9 mouse cellular contexts compared by ENCODE assay signal in genomic region chr4:122898313-122898712, GRCm38 (mm10). TPM values are rescaled to one million over a fixed set of nuclear protein-coding genes. Genes with fewer than 3 reads are reported as not detected.
DNase-seq lines count a peak whose midpoint lies in the region; ATAC-seq and TF ChIP-seq lines count a peak whose summit lies in the region.
"Had no signal": no experiment of that assay in that cellular context is flagged by ENCODE, and none has a peak within 500 bp of the region (broad histone marks: within the 10 kb centered on the region; RNA-seq: fewer than 3 reads in every experiment).

No protein-coding gene starts in this region.

- WGBS in heart, embryonic 11.5 days (ENCODE audit: insufficient replicate concordance), result 15% methylated on average over 5 of the region's 5 CpGs
- WGBS in hindbrain, embryonic 15.5 days, result 18% methylated on average over 5 of the region's 5 CpGs
- 13% methylated on average over 5 of the region's 5 CpGs for WGBS in midbrain, embryonic 15.5 days

- no peaks in the 10 kb centered on the region; the same call in 1 of the 2 replicates for H3K9me3 ChIP-seq in heart, embryonic 11.5 days (replicated peaks; ENCODE audit: control insufficient read depth, low read length)
- no peaks in the 10 kb centered on the region for H3K9me3 ChIP-seq in hindbrain, embryonic 15.5 days
- no peaks in the 10 kb centered on the region for H3K9me3 ChIP-seq in midbrain, embryonic 15.5 days
- H3K9me3 ChIP-seq: liver, embryonic 15.5 days had no signal

- CTCF ChIA-PET in Patski (lab: Charles Lee), result interaction anchor here (0.9 to 1.5 kb wide), 3 partner anchors 11 to 79 kb away, joined by 3 to 8 read pairs (median 3); no protein-coding TSS in a partner anchor

- no peak overlapping the region for H3K9ac ChIP-seq in heart, embryonic 11.5 days (ENCODE audit: low read depth, low read length)
- H3K9ac ChIP-seq in hindbrain, embryonic 15.5 days, result no peak overlapping the region
- H3K9ac ChIP-seq in midbrain, embryonic 15.5 days, result no peak overlapping the region
- H3K9ac ChIP-seq: liver, embryonic 15.5 days had no signal

- DNase-seq in heart, adult 8-10 months (ENCODE audit: low spot score), result peak; percentile 54
- no peak for DNase-seq in Patski (ENCODE audit: low read depth, low spot score)
- peak; percentile 43 for DNase-seq in embryo, embryonic 11.5 days (ENCODE audit: low read depth, low spot score)
- DNase-seq in left cerebral cortex, postnatal 25 days (ENCODE audit: low spot score in 2 of 2), result peak; percentile 80 to 85
- peak; percentile 35 to 76 for DNase-seq in thymus, postnatal 10 days (ENCODE audit: low spot score in 2 of 2)

- no peak overlapping the region for H3K27ac ChIP-seq in heart, embryonic 11.5 days (ENCODE audit: low read depth, low read length)
- H3K27ac ChIP-seq in hindbrain, embryonic 15.5 days (replicated peaks), result no peak overlapping the region
- H3K27ac ChIP-seq in midbrain, embryonic 15.5 days, result no peak overlapping the region
- H3K27ac ChIP-seq: liver, embryonic 15.5 days had no signal

- ATAC-seq in heart, embryonic 11.5 days (replicated peaks; ENCODE audit: insufficient number of reproducible peaks, low FRiP score, low TSS enrichment), result no peak
- ATAC-seq in Patski, result no peak
- peak; percentile 45; the same call in 1 of the 2 replicates for ATAC-seq in hindbrain, embryonic 15.5 days (ENCODE audit: low FRiP score, low read depth)
- ATAC-seq in midbrain, embryonic 15.5 days (replicated peaks), result 0 out of 2 replicates have a peak, but pooled peaks have one; percentile 39

- in situ Hi-C loops in Patski (cut with MboI; ENCODE audit: low pct_unique_long_range_greater_than_20kb), result no loop called here

- no peaks in the 10 kb centered on the region for H3K4me1 ChIP-seq in heart, embryonic 11.5 days (ENCODE audit: control insufficient read depth, insufficient read depth, low read length)
- H3K4me1 ChIP-seq in hindbrain, embryonic 15.5 days (replicated peaks), result no peaks in the 10 kb centered on the region
- H3K4me1 ChIP-seq in midbrain, embryonic 15.5 days, result no peaks in the 10 kb centered on the region
- H3K4me1 ChIP-seq: liver, embryonic 15.5 days had no signal

- H3K4me3 ChIP-seq in heart, embryonic 11.5 days (ENCODE audit: low read depth, low read length), result no peak overlapping the region
- H3K4me3 ChIP-seq in hindbrain, embryonic 15.5 days, result no peak overlapping the region
- H3K4me3 ChIP-seq in midbrain, embryonic 15.5 days, result no peak overlapping the region
- H3K4me3 ChIP-seq: liver, embryonic 15.5 days had no signal

- H3K27me3 ChIP-seq in heart, embryonic 11.5 days (ENCODE audit: control insufficient read depth, insufficient read depth, low read length), result no peaks in the 10 kb centered on the region
- no peaks in the 10 kb centered on the region for H3K27me3 ChIP-seq in Patski
- H3K27me3 ChIP-seq in hindbrain, embryonic 15.5 days, result no peaks in the 10 kb centered on the region
- H3K27me3 ChIP-seq in midbrain, embryonic 15.5 days (replicated peaks), result no peaks in the 10 kb centered on the region
- H3K27me3 ChIP-seq: liver, embryonic 15.5 days had no signal

- H3K4me2 ChIP-seq in heart, embryonic 11.5 days, result no peak overlapping the region
- no peak overlapping the region for H3K4me2 ChIP-seq in hindbrain, embryonic 15.5 days
- H3K4me2 ChIP-seq in midbrain, embryonic 15.5 days, result no peak overlapping the region
- H3K4me2 ChIP-seq: liver, embryonic 15.5 days had no signal

- no peaks in the 10 kb centered on the region for H3K36me3 ChIP-seq in heart, embryonic 11.5 days (ENCODE audit: control insufficient read depth, insufficient read depth, low read length)
- H3K36me3 ChIP-seq in hindbrain, embryonic 15.5 days, result no peaks in the 10 kb centered on the region
- H3K36me3 ChIP-seq in midbrain, embryonic 15.5 days (replicated peaks), result no peaks in the 10 kb centered on the region
- H3K36me3 ChIP-seq: liver, embryonic 15.5 days had no signal

- peak; percentile 65 for TF ChIP-seq CTCF in Patski (IDR thresholded peaks at IDR 0.05)

- POLR2A ChIA-PET in Patski (lab: Charles Lee), result no interaction called here

- intact Hi-C loops in left cerebral cortex, postnatal 25 days (cut with DNase I), result loop anchor here (2.0 to 5.0 kb wide), 2 partner anchors 86 to 184 kb away; no protein-coding TSS in a partner anchor

RNA-seq across cellular contexts. Expression of gene Cap1, which starts 12.5 kb away (rescaled TPM):
- 10 to 100 TPM; 38.4 to 47.9 (median 42.1) TPM for total RNA-seq in heart, adult 8-10 months (2022)
- polyA plus RNA-seq in heart, embryonic 11.5 days (2014; fragmentation: Nextera tagmentation; extraction: Ambion mirVana), result 54.1 and 54.8 TPM in 2 replicates
- 145 TPM for polyA plus RNA-seq in Patski (2021)
- polyA plus RNA-seq in hindbrain, embryonic 15.5 days (2015; fragmentation: Nextera tagmentation; extraction: Ambion mirVana), result 67.8 and 72.8 TPM in 2 replicates
- 100 to 1,000 TPM; 274 to 277 TPM for total RNA-seq in left cerebral cortex, postnatal 25 days (2021)
- 66.9 and 69.4 TPM in 2 replicates for polyA plus RNA-seq in midbrain, embryonic 15.5 days (2015; fragmentation: Nextera tagmentation; extraction: Ambion mirVana)

Comparison
In these comparisons a context has a peak if more than half of its experiments do, and no peak if none do; other contexts are left out.
1. ATAC-seq: peak in hindbrain, embryonic 15.5 days (single experiment) and midbrain, embryonic 15.5 days (single experiment); none in heart, embryonic 11.5 days (single experiment) and Patski (single experiment).